Mouse (Mus musculus) CD8-positive naive resting alpha-beta T cell, adult 57 days (primary cell): ENCODE measurements around the gene Syce1. TPM values are rescaled to one million over a fixed set of nuclear protein-coding genes. Genes with fewer than 3 reads are reported as not detected.

Source experiments
- total RNA-seq: library from RNA; stranded (reverse); gene quantifications from one replicate; pipeline ENCODE4 v1.2.4, GENCODE M21; 2023

Syce1 gene
- not detected for total RNA-seq

DNA sequence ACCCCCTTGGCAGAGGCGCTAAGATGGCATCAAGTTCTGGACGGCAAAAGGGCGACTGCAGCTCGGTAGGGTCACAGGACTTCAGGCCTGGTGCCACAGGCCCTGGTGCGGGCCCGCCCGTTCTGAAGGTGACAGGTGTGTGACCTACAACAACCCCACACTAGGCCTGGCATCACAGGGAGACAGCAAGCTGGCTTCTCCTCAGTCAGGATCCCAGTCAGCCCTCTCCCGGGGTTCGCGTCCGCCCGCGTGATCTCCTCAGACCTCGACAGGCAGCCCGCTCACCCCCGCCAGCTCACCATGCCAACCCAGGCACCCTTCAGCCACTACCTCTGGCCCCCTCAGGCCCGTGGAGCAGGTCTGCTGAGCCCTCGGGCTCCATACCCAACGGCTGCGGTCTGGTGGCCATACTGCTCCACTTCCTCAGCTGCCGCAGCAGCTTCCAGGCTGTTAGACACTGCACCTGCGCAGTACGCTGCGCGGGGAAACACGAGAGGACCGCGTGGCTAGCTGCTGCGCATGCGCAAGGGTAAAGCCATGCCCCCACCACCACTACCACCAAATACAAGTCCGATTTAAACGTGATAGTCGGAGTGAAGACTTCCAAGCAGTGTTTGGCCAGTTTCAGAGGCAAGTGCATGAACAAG lies at the start of gene Syce1:
TSS of gene Syce1 (minus strand) at position 447 of the 647 bp plus-strand sequence.

DNA sequence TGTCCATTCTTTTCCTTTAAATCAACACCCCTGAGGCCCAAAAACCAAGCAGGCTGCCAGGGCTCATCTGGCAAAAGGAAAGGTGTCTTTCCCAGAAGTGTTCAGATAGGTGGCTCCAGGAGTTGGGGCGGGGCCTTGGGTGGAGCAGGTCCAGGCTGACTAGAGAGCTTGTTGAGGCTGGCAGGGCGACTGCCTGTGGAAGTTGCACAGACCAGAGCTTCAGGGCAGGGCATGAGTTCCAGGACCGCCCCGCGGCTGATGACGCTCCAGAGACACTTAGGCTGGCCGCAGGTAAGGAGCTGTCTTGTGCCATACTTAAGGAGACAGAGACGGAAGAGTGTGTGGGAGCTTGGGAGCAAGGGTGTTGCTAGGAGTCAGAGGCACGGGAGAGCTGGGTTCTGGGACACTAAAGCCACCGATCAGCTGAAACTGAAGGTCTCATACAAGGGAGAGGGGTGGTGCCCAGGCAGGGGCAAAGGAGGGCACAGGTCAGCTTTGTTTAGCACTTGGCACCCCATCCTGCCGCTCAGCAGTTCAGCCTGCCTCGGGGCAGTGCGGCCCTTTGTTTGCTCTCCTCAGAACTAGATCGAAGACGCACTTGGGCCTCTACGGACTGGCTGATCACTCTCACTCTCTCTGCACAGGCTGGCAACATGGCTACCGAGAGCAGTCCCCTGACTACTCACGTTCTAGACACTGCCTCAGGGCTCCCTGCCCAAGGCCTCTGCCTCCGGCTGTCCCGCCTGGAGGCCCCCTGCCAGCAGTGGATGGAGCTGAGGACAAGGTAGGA lies 47.5 kb upstream of the Syce1 start, which contains the start of gene Urah:
TSS of gene Urah (plus strand) at position 51 of the 790 bp plus-strand sequence.

DNA sequence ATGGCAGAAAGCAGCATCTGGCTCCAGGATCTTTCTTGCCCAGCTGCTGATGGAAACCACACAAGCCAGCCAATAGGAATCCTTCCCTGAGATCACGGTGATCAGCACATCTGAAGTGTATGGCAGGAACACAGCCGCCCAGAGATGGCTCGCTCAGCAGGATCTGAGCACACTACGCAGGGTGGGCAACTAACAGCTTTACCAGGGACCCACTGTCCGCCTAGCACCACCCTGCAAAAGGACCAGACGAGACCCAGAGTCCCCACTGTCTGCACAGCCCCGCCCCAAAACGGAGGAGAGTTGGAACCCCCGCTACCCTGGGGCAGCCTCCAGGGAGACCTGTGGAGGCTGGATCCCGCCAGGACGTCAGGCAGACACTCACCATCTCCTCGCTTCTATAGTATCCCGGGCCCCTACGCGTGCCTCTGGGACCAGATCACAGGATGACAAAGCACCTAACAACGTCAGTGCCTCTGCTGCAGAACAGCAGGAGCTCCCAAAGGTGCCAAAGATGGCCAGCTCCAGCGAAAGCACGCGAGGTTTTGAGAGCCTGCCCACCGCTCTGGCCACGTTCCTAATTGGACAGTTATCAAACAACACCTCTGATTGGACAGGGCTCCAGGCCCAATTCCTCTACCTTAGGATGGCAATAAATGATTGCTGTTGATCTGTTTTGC lies 34.1 kb upstream of the Syce1 start, which contains the start of gene Zfp941:
TSS of gene Zfp941 (minus strand) at position 526 of the 677 bp plus-strand sequence.

DNA sequence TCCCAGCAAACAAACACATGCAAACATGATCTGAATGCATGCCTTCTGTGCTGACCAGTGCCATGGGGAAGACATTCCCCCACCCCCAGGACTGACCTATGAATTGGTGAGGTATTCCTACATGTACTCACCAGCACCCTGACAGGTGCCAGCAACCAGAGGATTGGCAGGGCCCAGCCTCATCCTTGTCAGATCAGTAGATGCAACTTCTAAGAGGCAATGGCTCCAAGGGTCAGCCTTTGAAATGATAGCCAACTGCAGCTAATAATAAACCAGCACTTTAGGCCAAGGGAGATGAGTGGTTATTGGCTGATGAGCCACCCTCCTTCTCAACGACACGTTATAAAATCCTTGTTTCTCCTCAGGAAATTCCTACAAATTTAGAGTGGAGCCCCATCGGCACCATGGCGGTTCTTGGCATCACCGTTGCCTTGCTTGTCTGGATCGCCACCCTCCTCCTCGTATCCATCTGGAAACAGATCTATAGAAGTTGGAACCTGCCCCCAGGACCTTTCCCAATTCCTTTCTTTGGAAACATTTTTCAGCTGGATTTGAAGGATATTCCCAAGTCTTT lies 24.1 kb downstream of the Syce1 start, which contains the start of gene Cyp2e1:
TSS of gene Cyp2e1 (plus strand) at position 293 of the 574 bp plus-strand sequence.

Other genes with a start within 250 kb of the Syce1 start
- not detected for gene Olfr538, start 220.0 kb downstream of the Syce1 start, total RNA-seq
- not detected for gene Olfr46, start 186.6 kb downstream of the Syce1 start, total RNA-seq
- gene Olfr61, start 158.9 kb downstream of the Syce1 start, total RNA-seq: not detected
- gene Olfr53, start 141.4 kb downstream of the Syce1 start, total RNA-seq: not detected
- not detected for gene Olfr539, start 127.9 kb downstream of the Syce1 start, total RNA-seq
- gene Olfr45, start 105.9 kb downstream of the Syce1 start, total RNA-seq: not detected
- gene Olfr541, start 90.6 kb downstream of the Syce1 start, total RNA-seq: not detected
- not detected for gene Cyp2e1, start 24.1 kb downstream of the Syce1 start, total RNA-seq
- not detected for gene Zfp941, start 34.3 kb upstream of the Syce1 start, total RNA-seq
- gene Urah, start 47.2 kb upstream of the Syce1 start, total RNA-seq: not detected
- not detected for gene Scgb1c1, start 57.7 kb upstream of the Syce1 start, total RNA-seq
- gene Odf3, start 60.0 kb upstream of the Syce1 start, total RNA-seq: not detected
- not detected for gene Gm45785, start 68.5 kb upstream of the Syce1 start, total RNA-seq
- gene Ric8a, start 69.1 kb upstream of the Syce1 start, total RNA-seq: 108 TPM
- gene Bet1l, start 69.7 kb upstream of the Syce1 start, total RNA-seq: 31.9 TPM
- 77.9 TPM for gene Psmd13, start 94.1 kb upstream of the Syce1 start, total RNA-seq
- gene Sirt3, start 94.5 kb upstream of the Syce1 start, total RNA-seq: 8.5 TPM
- gene Cox8b, start 112.6 kb upstream of the Syce1 start, total RNA-seq: not detected
- gene Nlrp6, start 133.1 kb upstream of the Syce1 start, total RNA-seq: not detected
- gene Pgghg, start 153.5 kb upstream of the Syce1 start, total RNA-seq: 10.4 TPM
- gene Ifitm5, start 162.4 kb upstream of the Syce1 start, total RNA-seq: not detected
- not detected for gene Gm45717, start 168.1 kb upstream of the Syce1 start, total RNA-seq
- gene Ifitm2, start 168.1 kb upstream of the Syce1 start, total RNA-seq: 16.1 TPM
- not detected for gene Ifitm1, start 179.4 kb upstream of the Syce1 start, total RNA-seq
- 5.0 TPM for gene Ifitm3, start 222.9 kb upstream of the Syce1 start, total RNA-seq
- gene Ifitm6, start 230.1 kb upstream of the Syce1 start, total RNA-seq: 2.3 TPM
- not detected for gene Gm17387, start 241.3 kb upstream of the Syce1 start, total RNA-seq